Mouse (Mus musculus): ENCODE results near the gene Ndufv3. TPM values are rescaled to one million over a fixed set of nuclear protein-coding genes. Genes with fewer than 3 reads are reported as not detected.

The Ndufv3 gene
- polyA plus RNA-seq, 1 experiment from 2014 or later, result 215 TPM

DNA sequence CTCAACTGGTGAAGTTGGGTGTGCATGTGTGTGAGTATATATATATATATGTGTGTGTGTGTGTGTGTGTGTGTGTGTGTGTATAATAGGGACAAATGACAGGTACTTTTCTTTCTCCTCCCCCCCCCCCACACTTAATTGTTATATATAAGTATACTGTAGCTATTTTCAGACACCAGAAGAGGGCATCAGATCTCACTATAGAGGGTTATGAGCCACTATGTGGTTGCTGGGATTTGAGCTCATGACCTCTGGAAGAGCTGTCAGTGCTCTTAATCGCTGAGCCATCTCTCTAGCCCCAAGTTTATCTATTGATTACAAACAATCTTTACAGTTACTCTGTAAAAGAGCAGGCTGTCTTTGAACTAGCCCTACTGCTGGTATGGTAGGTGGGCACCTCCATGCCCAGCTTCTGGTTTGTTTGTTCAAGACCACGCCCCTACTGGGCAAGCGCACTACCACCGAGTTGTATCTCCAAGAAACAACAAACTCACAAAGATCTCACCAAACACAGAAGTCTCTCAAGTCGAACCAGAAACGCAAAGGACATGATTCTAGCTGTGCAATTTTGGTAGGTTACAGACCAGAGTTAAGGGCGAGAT, 470 bp upstream of the Ndufv3 start:
- Histone ChIP-seq H3K4me3 (ENCODE audit: low read depth, low read length) (peak overlapping the region; percentile 67), H3K4me2 (ENCODE audit: low read depth, low read length) (peak overlapping the region; percentile 78), H3K27ac (ENCODE audit: low read depth) (peak overlapping the region; percentile 55; the same call in 1 of the 2 replicates), H3K27me3 (ENCODE audit: insufficient read depth, low read length) (no peaks in the 10 kb centered on the region), H3K9ac (replicated peaks) (0 out of 2 replicates have a peak overlapping the region, but pooled peaks have one; percentile 5), H3K9me3 (ENCODE audit: low read length) (no peaks in the 10 kb centered on the region), H3K4me1 (ENCODE audit: insufficient read depth) (peaks cover 7% of the 10 kb centered on the region), H3K36me3 (replicated peaks; ENCODE audit: insufficient read depth, low read length) (peaks cover 11% of the 10 kb centered on the region)
- peak; percentile 35 for ATAC-seq
- TF ChIP-seq EP300 (IDR thresholded peaks at IDR 0.05; ENCODE audit: low read depth), result no peak
- TF ChIP-seq CTCF (IDR thresholded peaks at IDR 0.05; ENCODE audit: low read depth), result 0 out of 2 replicates have a peak, but pooled peaks have one; percentile 4
- no peak for DNase-seq
- WGBS (ENCODE audit: insufficient replicate concordance), result 4% methylated on average over 7 of the region's 7 CpGs

DNA sequence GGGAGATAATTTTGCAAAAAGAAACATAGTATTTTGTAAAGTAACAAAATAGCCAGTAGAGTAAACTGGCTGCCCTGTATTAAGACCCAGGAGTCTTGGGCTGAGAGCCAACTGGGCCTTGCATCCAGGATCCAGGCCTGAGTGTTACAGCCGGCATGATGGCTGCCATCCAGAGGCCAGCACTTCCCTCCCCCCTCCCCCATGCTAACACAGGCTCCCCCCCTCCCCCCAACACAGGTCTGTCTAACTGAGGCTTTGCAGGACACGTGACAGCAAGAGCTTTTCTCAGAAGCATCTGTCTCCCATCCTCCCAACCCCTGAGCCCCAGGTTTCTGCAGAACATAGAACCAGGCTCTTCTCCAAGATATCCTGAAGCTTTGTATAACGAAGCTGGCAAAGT, 980 bp downstream of the Ndufv3 start:
- H3K36me3 ChIP-seq (replicated peaks; ENCODE audit: insufficient read depth, low read length), result peaks cover 15% of the 10 kb centered on the region
- peak overlapping the region; percentile 78 for H3K4me2 ChIP-seq (ENCODE audit: low read depth, low read length)
- DNase-seq (peak; percentile 40), ATAC-seq (no peak)
- no peak for TF ChIP-seq EP300 (IDR thresholded peaks at IDR 0.05; ENCODE audit: low read depth)
- TF ChIP-seq CTCF (IDR thresholded peaks at IDR 0.05; ENCODE audit: low read depth), result no peak
- peaks cover 7% of the 10 kb centered on the region for H3K4me1 ChIP-seq (ENCODE audit: insufficient read depth)
- no peaks in the 10 kb centered on the region for H3K9me3 ChIP-seq (ENCODE audit: low read length)
- H3K27ac ChIP-seq (ENCODE audit: low read depth), result no peak overlapping the region
- 0 out of 2 replicates have a peak overlapping the region, but pooled peaks have one; percentile 77 for H3K9ac ChIP-seq (replicated peaks)
- 27% methylated on average over 3 of the region's 3 CpGs for WGBS (ENCODE audit: insufficient replicate concordance)
- no peaks in the 10 kb centered on the region for H3K27me3 ChIP-seq (ENCODE audit: insufficient read depth, low read length)
- peak overlapping the region; percentile 67 for H3K4me3 ChIP-seq (ENCODE audit: low read depth, low read length)

DNA sequence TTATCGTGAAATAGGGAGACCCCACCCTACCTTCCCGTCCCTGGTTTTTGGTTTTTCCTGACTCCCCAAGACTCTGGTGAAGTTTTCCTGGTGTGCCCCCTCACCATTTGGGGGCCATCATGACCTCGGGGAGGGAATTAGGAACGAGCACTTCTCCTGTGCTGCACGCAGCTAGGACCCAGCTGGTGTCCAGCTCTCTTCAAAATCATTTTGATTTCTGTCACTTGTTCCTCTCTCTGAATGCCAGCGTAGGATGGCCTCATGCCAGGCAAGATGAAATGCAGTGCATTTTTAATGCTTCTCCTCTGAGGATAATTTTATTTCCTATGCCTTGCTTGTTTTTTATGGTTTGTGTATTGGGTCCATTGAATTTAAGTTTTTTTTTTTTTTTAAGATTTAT, 2.0 kb downstream of the Ndufv3 start:
- no peak overlapping the region for H3K9ac ChIP-seq (replicated peaks)
- no peak overlapping the region for H3K4me3 ChIP-seq (ENCODE audit: low read depth, low read length)
- peaks cover 7% of the 10 kb centered on the region for H3K4me1 ChIP-seq (ENCODE audit: insufficient read depth)
- TF ChIP-seq CTCF (IDR thresholded peaks at IDR 0.05; ENCODE audit: low read depth) (no peak), EP300 (IDR thresholded peaks at IDR 0.05; ENCODE audit: low read depth) (no peak)
- peaks cover 20% of the 10 kb centered on the region for H3K36me3 ChIP-seq (replicated peaks; ENCODE audit: insufficient read depth, low read length)
- no peak overlapping the region for H3K4me2 ChIP-seq (ENCODE audit: low read depth, low read length)
- H3K27ac ChIP-seq (ENCODE audit: low read depth), result no peak overlapping the region
- H3K9me3 ChIP-seq (ENCODE audit: low read length), result no peaks in the 10 kb centered on the region
- ATAC-seq, result no peak
- 88% methylated on average over 6 of the region's 6 CpGs for WGBS (ENCODE audit: insufficient replicate concordance)
- no peak for DNase-seq
- H3K27me3 ChIP-seq (ENCODE audit: insufficient read depth, low read length), result no peaks in the 10 kb centered on the region

DNA sequence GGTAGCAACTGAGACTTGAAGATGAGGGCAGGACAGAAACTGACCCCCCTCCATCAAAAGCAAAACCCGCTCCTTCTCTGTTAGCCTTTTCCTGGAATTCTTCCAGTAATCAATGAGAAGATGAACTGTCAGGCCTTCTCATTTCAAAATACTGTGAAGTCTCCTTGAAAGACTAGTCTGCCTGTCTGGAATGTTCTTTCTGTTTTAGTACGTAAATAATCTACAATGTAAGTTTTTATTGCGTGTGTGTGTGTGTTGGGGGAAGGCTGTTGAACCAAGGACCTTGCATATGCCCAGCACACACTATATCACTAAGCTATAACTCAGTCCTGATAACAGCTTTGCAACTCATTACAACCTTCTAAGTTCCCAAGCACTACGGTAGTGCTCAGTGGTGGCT, 5.2 kb downstream of the Ndufv3 start:
- Histone ChIP-seq H3K4me2 (ENCODE audit: low read depth, low read length) (no peak overlapping the region), H3K36me3 (replicated peaks; ENCODE audit: insufficient read depth, low read length) (peaks cover 41% of the 10 kb centered on the region), H3K9me3 (ENCODE audit: low read length) (no peaks in the 10 kb centered on the region), H3K9ac (replicated peaks) (no peak overlapping the region), H3K27me3 (ENCODE audit: insufficient read depth, low read length) (no peaks in the 10 kb centered on the region), H3K4me3 (ENCODE audit: low read depth, low read length) (no peak overlapping the region), H3K27ac (ENCODE audit: low read depth) (0 out of 2 replicates have a peak overlapping the region, but pooled peaks have one; percentile 55), H3K4me1 (ENCODE audit: insufficient read depth) (peaks cover 7% of the 10 kb centered on the region)
- no peak for DNase-seq
- ATAC-seq, result no peak
- no peak for TF ChIP-seq EP300 (IDR thresholded peaks at IDR 0.05; ENCODE audit: low read depth)
- TF ChIP-seq CTCF (IDR thresholded peaks at IDR 0.05; ENCODE audit: low read depth), result no peak
- 82% methylated on average over 4 of the region's 4 CpGs for WGBS (ENCODE audit: insufficient replicate concordance)

DNA sequence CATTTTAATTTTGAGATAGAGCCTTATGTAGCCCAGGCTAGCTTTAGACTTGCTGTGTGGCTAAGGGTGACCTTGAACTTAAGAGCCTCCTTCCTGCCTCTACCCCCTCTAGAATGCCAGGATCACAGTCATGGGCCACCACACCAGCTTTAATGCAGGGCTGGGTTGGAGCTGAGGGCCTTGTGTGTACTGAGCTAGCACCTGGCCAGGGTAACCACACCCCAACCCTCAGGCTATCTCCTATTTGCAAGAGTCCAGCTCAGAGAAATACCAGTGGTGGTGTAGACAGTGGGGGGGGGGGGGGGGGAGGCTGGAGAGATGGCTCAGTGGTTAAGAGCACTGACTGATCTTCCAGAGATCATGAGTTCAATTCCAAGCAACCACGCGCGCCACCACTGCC, 5.9 kb downstream of the Ndufv3 start:
- no peak for TF ChIP-seq CTCF (IDR thresholded peaks at IDR 0.05; ENCODE audit: low read depth)
- no peaks in the 10 kb centered on the region for H3K9me3 ChIP-seq (ENCODE audit: low read length)
- 100% methylated on average over 3 of the region's 3 CpGs for WGBS (ENCODE audit: insufficient replicate concordance)
- H3K36me3 ChIP-seq (replicated peaks; ENCODE audit: insufficient read depth, low read length), result peaks cover 46% of the 10 kb centered on the region
- H3K4me3 ChIP-seq (ENCODE audit: low read depth, low read length), result no peak overlapping the region
- peaks cover 7% of the 10 kb centered on the region for H3K4me1 ChIP-seq (ENCODE audit: insufficient read depth)
- no peaks in the 10 kb centered on the region for H3K27me3 ChIP-seq (ENCODE audit: insufficient read depth, low read length)
- DNase-seq, result no peak
- no peak overlapping the region for H3K9ac ChIP-seq (replicated peaks)
- no peak overlapping the region for H3K4me2 ChIP-seq (ENCODE audit: low read depth, low read length)
- no peak overlapping the region for H3K27ac ChIP-seq (ENCODE audit: low read depth)
- no peak for ATAC-seq

DNA sequence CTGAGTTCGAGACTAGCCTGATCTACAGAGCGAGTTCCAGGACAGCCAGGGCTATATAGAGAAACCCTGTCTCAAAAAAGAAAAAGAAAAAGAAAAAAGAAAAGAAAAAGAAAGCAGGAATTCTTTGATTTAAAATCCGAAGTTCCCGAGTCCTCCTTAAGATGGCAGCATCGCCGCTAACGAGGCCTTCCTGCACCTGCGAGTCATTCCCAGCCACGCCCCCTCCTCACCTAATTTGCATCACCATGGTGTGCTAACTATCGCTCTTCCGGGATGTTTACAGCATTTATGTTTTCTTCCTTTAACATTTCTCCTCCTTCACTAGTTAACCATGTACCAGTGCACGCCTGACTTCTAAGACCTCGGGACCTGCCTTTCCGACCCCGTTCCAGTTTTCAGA, 9.4 kb downstream of the Ndufv3 start:
- Histone ChIP-seq H3K27me3 (ENCODE audit: insufficient read depth, low read length) (no peaks in the 10 kb centered on the region), H3K27ac (ENCODE audit: low read depth) (no peak overlapping the region), H3K4me2 (ENCODE audit: low read depth, low read length) (no peak overlapping the region), H3K4me3 (ENCODE audit: low read depth, low read length) (no peak overlapping the region), H3K4me1 (ENCODE audit: insufficient read depth) (no peaks in the 10 kb centered on the region), H3K9ac (replicated peaks) (no peak overlapping the region), H3K9me3 (ENCODE audit: low read length) (no peaks in the 10 kb centered on the region), H3K36me3 (replicated peaks; ENCODE audit: insufficient read depth, low read length) (peaks cover 48% of the 10 kb centered on the region)
- TF ChIP-seq CTCF (IDR thresholded peaks at IDR 0.05; ENCODE audit: low read depth) (peak; percentile 49), EP300 (IDR thresholded peaks at IDR 0.05; ENCODE audit: low read depth) (no peak)
- ATAC-seq, result no peak
- WGBS (ENCODE audit: insufficient replicate concordance), result 64% methylated on average over 15 of the region's 15 CpGs
- peak; percentile 49 for DNase-seq
